Mouse (Mus musculus): ENCODE measurements around the gene Olfr597.
"Not testable (repeated sequence)": the region's sequence is repeated elsewhere in the genome, so short reads cannot be mapped to it uniquely, and the experiment has no call there.

Olfr597 gene

GRCm38 (mm10) chr7:103316015-103316414 lies at the start of gene Olfr597:
TSS of gene Olfr597 (plus strand) at chr7:103316315.
- DNase-seq (ENCODE audit: low spot score), result not testable (repeated sequence)

GRCm38 (mm10) chr7:103305348-103305747 lies 10.8 kb upstream of the Olfr597 start, which contains the start of gene Olfr596:
TSS of gene Olfr596 (plus strand) at chr7:103305648.
- DNase-seq (ENCODE audit: low spot score), result not testable (repeated sequence)

- DNase-seq (ENCODE audit: low spot score), result no peak
Measured at GRCm38 (mm10) chr7:103323268-103323667, 7.2 kb downstream of the Olfr597 start, which contains the start of gene Olfr598. TSS of gene Olfr598 (plus strand) at chr7:103323568.

GRCm38 (mm10) chr7:103335617-103336016 lies 19.5 kb downstream of the Olfr597 start, which contains the start of gene Olfr599:
TSS of gene Olfr599 (plus strand) at chr7:103335917.
- DNase-seq (ENCODE audit: low spot score), result no peak

DNA sequence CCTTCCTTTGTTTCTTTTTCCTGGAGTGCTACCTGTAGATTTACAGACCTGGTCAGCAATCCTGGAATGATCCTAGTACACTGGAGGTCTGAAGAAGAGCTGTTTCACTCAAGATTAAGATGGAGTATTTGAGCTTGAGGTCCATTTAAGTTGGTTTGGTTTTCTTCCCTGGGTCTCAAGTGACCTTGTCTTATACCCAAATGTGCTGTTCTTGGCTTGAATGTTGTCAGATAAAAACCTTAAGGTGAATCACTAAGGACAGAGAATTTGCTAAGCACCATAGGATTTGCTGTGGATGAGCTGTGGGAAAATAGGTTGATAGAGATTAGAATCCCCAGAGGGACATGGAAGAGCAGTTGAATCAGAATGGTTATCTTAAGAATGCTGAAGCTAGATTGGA lies 33.5 kb downstream of the Olfr597 start, which contains the start of gene Olfr600:
Gene Olfr600 (minus strand): TSS at position 101 of the 400 bp plus-strand sequence.
- DNase-seq (ENCODE audit: low spot score), result no peak

GRCm38 (mm10) chr7:103362555-103362954 lies 46.4 kb downstream of the Olfr597 start, which contains the start of gene Olfr601:
TSS of gene Olfr601 (minus strand) at chr7:103362655.
- DNase-seq (ENCODE audit: low spot score), result no peak
